Mouse (Mus musculus) myocyte (in vitro differentiated cells): ENCODE results near the gene Astn1. TPM values are rescaled to one million over a fixed set of nuclear protein-coding genes. Genes with fewer than 3 reads are reported as not detected.

Source experiments
- H3K27me3 ChIP-seq: one replicate; pipeline ENCODE4 v1.6.1; 2011; ENCODE audit not compliant: control insufficient read depth, insufficient read depth, insufficient read length
- H3K36me3 ChIP-seq: one replicate; pipeline ENCODE4 v1.6.1; 2011; ENCODE audit not compliant: control insufficient read depth, insufficient read depth
- H3K4me2 ChIP-seq: one replicate; pipeline ENCODE4 v1.6.1; 2011; ENCODE audit warnings: low read depth, control low read depth
- H3K4me3 ChIP-seq: one replicate; pipeline ENCODE4 v1.5.1; 2011; ENCODE audit warnings: mild to moderate bottlenecking, control low read depth, moderate library complexity
- H3K79me2 ChIP-seq: one replicate; pipeline ENCODE4 v1.6.1; 2011; ENCODE audit not compliant: control insufficient read depth, insufficient read depth
- H3ac ChIP-seq: one replicate; pipeline ENCODE4 v1.6.1; 2011; ENCODE audit not compliant: control insufficient read depth, insufficient read length
- CEBPB ChIP-seq: IDR thresholded peaks from 2 replicates; pipeline ENCODE4 v1.6.1; 2011; ENCODE audit warnings: mild to moderate bottlenecking, moderate library complexity; ENCODE audit not compliant: poor library complexity, insufficient read depth, severe bottlenecking
- E2F4 ChIP-seq: IDR thresholded peaks from one replicate; pipeline ENCODE4 v1.6.1; 2011; ENCODE audit warnings: mild to moderate bottlenecking, control low read depth, moderate library complexity; ENCODE audit not compliant: insufficient read depth
- MAX ChIP-seq: IDR thresholded peaks from one replicate; pipeline ENCODE4 v1.6.1; 2011; ENCODE audit warnings: low read depth, mild to moderate bottlenecking, control low read depth
- MYOD1 ChIP-seq, 3 experiments: IDR thresholded peaks; one replicate each; pipeline ENCODE4 v1.6.1; 2011; ENCODE audit warnings: control low read depth in 2 of 3, low read depth in 2 of 3, mild to moderate bottlenecking in 2 of 3, moderate library complexity in 1 of 3; ENCODE audit not compliant: insufficient read length in 2 of 3, control insufficient read depth in 1 of 3
- MYOG ChIP-seq, 3 experiments: IDR thresholded peaks; one replicate each; pipeline ENCODE4 v1.6.1; 2011; ENCODE audit warnings: control low read depth in 2 of 3, low read depth in 2 of 3, mild to moderate bottlenecking in 2 of 3; ENCODE audit not compliant: insufficient read length in 2 of 3, control insufficient read depth in 1 of 3, insufficient read depth in 1 of 3
- POLR2A ChIP-seq: IDR thresholded peaks from one replicate; pipeline ENCODE4 v1.6.1; 2011; ENCODE audit warnings: low read depth, mild to moderate bottlenecking, control low read depth, moderate library complexity; ENCODE audit not compliant: insufficient read length
- POLR2AphosphoS2 ChIP-seq: IDR thresholded peaks from one replicate; pipeline ENCODE4 v1.6.1; 2011; ENCODE audit warnings: low read depth, control low read depth; ENCODE audit not compliant: insufficient read length
- REST ChIP-seq: IDR thresholded peaks from one replicate; pipeline ENCODE4 v1.6.1; 2011; ENCODE audit warnings: mild to moderate bottlenecking, control low read depth, moderate library complexity; ENCODE audit not compliant: insufficient read depth, insufficient read length
- SRF ChIP-seq: IDR thresholded peaks from one replicate; pipeline ENCODE4 v1.6.1; 2011; ENCODE audit warnings: low read depth; ENCODE audit not compliant: control insufficient read depth, insufficient read length
- TCF12 ChIP-seq: IDR thresholded peaks from one replicate; pipeline ENCODE4 v1.6.1; 2011; ENCODE audit warnings: mild to moderate bottlenecking, control low read depth; ENCODE audit not compliant: poor library complexity, insufficient read depth, severe bottlenecking
- TCF3 ChIP-seq: IDR thresholded peaks from one replicate; pipeline ENCODE4 v1.6.1; 2011; ENCODE audit warnings: low read depth, control low read depth; ENCODE audit not compliant: insufficient read length
- USF1 ChIP-seq: IDR thresholded peaks from one replicate; pipeline ENCODE4 v1.6.1; 2011; ENCODE audit warnings: low read depth, mild to moderate bottlenecking, control low read depth, moderate library complexity
- polyA plus RNA-seq: library from polyadenylated mRNA; unstranded; fragments of >200 nt; fragmentation: generic; extraction: Trizol; gene quantifications from one replicate; pipeline ENCODE4 v1.2.1, GENCODE M21; 2012; ENCODE audit warnings: missing spikeins

The Astn1 gene
- polyA plus RNA-seq, 1 experiment, result not detected

DNA sequence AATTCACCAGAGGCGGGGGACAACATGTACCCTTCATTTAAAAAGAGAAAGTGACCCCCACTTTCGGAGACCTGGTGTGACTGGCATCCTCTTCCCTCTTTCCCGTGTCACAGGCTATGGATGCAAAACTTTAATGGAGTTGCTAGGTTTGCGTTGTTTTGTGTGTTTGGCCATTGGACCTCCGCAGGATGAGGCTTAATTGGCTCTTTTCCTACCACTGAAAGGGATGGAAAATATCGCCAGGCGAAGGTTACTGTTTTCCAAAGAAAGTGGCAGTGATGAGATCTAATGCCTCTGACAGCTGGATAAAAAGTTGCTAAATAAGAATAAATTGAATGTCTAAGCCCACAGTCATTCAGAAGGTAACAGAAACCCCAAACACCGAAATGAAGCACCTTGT is 186.2 kb downstream of the Astn1 start:
- TF ChIP-seq SRF, result no peak
- no peak for TF ChIP-seq TCF12
- no peak for TF ChIP-seq TCF3
- TF ChIP-seq MYOG (IDR thresholded peaks at IDR 0.05; ENCODE audit: control insufficient read depth in 1 of 3, insufficient read depth in 1 of 3, insufficient read length in 2 of 3, low read depth in 2 of 3), result no peak
- no peak for TF ChIP-seq USF1
- no peak for TF ChIP-seq REST
- TF ChIP-seq POLR2AphosphoS2, result no peak
- no peak for TF ChIP-seq MYOD1 (IDR thresholded peaks at IDR 0.05; ENCODE audit: control insufficient read depth in 1 of 3, insufficient read length in 2 of 3, low read depth in 2 of 3)
- no peak for TF ChIP-seq MAX
- no peak for TF ChIP-seq POLR2A
- TF ChIP-seq CEBPB, result no peak
- TF ChIP-seq E2F4, result no peak
- no peaks in the 10 kb centered on the region for H3K27me3 ChIP-seq
- H3K36me3 ChIP-seq, result no peaks in the 10 kb centered on the region
- no peak overlapping the region for H3ac ChIP-seq
- no peak overlapping the region for H3K4me3 ChIP-seq
- H3K4me2 ChIP-seq, result no peak overlapping the region
- H3K79me2 ChIP-seq, result no peaks in the 10 kb centered on the region

DNA sequence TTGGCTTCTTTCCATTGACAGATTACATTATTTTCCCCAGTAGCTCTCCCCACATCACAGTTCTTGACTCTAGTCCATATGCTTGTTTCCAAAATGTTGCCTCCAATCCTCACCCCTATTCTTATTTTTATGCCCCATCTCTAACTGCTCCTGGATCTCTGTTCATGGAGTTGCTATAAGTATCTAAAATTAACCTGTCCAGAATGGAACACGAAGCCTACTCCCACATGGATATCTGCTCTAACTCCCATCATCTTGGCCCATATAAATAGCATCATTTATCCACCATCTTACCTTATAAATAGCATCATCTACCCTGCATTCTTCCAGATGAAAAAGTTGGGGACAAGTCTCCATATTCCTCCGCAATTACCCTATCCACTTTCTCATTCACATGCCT is 187.5 kb downstream of the Astn1 start:
- Histone ChIP-seq H3K27me3 (no peaks in the 10 kb centered on the region), H3K4me3 (no peak overlapping the region), H3K4me2 (no peak overlapping the region), H3K36me3 (no peaks in the 10 kb centered on the region), H3K79me2 (no peaks in the 10 kb centered on the region), H3ac (no peak overlapping the region)
- no peak for TF ChIP-seq E2F4
- TF ChIP-seq SRF, result no peak
- TF ChIP-seq POLR2A, result no peak
- no peak for TF ChIP-seq MYOD1 (IDR thresholded peaks at IDR 0.05; ENCODE audit: control insufficient read depth in 1 of 3, insufficient read length in 2 of 3, low read depth in 2 of 3)
- no peak for TF ChIP-seq MYOG (IDR thresholded peaks at IDR 0.05; ENCODE audit: control insufficient read depth in 1 of 3, insufficient read depth in 1 of 3, insufficient read length in 2 of 3, low read depth in 2 of 3)
- TF ChIP-seq TCF12, result no peak
- no peak for TF ChIP-seq MAX
- no peak for TF ChIP-seq USF1
- TF ChIP-seq CEBPB, result no peak
- TF ChIP-seq TCF3, result no peak
- no peak for TF ChIP-seq POLR2AphosphoS2
- no peak for TF ChIP-seq REST

DNA sequence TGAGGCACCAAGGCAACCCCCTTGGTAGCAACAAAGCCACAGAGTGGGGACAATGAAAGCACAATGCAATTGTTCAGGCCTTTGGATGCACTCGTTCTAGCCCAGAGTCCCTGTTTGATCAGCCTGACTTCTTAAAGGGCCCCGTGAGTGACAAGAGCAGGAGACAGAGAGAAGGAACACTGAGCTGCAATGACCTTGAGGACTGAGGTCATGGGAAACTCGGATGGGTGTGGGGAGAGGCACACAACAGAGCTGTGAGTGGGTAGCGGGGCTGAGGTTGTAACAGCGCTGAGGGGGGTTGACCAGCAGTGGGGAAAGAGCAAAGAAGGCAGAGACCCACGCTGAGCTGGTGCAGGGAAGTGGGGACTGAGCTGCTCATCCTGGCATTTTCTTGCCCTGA is 189.9 kb downstream of the Astn1 start:
- Histone ChIP-seq H3K36me3 (no peaks in the 10 kb centered on the region), H3ac (no peak overlapping the region), H3K79me2 (no peaks in the 10 kb centered on the region), H3K27me3 (no peaks in the 10 kb centered on the region), H3K4me3 (no peak overlapping the region), H3K4me2 (no peak overlapping the region)
- no peak for TF ChIP-seq SRF
- no peak for TF ChIP-seq MAX
- no peak for TF ChIP-seq POLR2AphosphoS2
- no peak for TF ChIP-seq TCF12
- no peak for TF ChIP-seq POLR2A
- no peak for TF ChIP-seq USF1
- no peak for TF ChIP-seq TCF3
- TF ChIP-seq MYOD1 (IDR thresholded peaks at IDR 0.05; ENCODE audit: control insufficient read depth in 1 of 3, insufficient read length in 2 of 3, low read depth in 2 of 3), result no peak
- TF ChIP-seq E2F4, result no peak
- no peak for TF ChIP-seq REST
- no peak for TF ChIP-seq CEBPB
- no peak for TF ChIP-seq MYOG (IDR thresholded peaks at IDR 0.05; ENCODE audit: control insufficient read depth in 1 of 3, insufficient read depth in 1 of 3, insufficient read length in 2 of 3, low read depth in 2 of 3)

DNA sequence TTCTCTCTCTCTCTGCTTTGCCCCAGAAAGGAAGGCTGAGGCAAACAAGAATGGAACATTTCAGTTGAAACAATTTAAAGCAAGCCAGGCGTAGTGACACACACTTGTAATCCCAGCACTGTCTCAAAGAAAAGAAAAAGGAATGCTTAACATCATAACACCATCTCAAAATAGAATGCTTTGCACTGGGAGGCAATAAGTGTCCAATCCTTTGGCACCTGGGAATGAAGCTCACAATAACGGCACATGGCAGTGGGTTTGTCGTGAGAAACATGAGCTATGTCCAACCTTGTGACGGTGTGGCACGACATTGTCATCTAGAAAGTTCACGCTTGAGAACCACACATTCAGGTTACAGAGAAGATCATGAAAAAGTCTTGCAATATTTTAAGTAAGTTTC is 191.3 kb downstream of the Astn1 start:
- Histone ChIP-seq H3ac (no peak overlapping the region), H3K4me3 (no peak overlapping the region), H3K27me3 (no peaks in the 10 kb centered on the region), H3K36me3 (no peaks in the 10 kb centered on the region), H3K4me2 (no peak overlapping the region), H3K79me2 (no peaks in the 10 kb centered on the region)
- TF ChIP-seq SRF, result no peak
- no peak for TF ChIP-seq E2F4
- TF ChIP-seq MYOD1 (IDR thresholded peaks at IDR 0.05; ENCODE audit: control insufficient read depth in 1 of 3, insufficient read length in 2 of 3, low read depth in 2 of 3), result no peak
- no peak for TF ChIP-seq MYOG (IDR thresholded peaks at IDR 0.05; ENCODE audit: control insufficient read depth in 1 of 3, insufficient read depth in 1 of 3, insufficient read length in 2 of 3, low read depth in 2 of 3)
- TF ChIP-seq CEBPB, result no peak
- TF ChIP-seq POLR2A, result no peak
- no peak for TF ChIP-seq REST
- no peak for TF ChIP-seq TCF12
- no peak for TF ChIP-seq TCF3
- no peak for TF ChIP-seq USF1
- no peak for TF ChIP-seq MAX
- TF ChIP-seq POLR2AphosphoS2, result no peak

DNA sequence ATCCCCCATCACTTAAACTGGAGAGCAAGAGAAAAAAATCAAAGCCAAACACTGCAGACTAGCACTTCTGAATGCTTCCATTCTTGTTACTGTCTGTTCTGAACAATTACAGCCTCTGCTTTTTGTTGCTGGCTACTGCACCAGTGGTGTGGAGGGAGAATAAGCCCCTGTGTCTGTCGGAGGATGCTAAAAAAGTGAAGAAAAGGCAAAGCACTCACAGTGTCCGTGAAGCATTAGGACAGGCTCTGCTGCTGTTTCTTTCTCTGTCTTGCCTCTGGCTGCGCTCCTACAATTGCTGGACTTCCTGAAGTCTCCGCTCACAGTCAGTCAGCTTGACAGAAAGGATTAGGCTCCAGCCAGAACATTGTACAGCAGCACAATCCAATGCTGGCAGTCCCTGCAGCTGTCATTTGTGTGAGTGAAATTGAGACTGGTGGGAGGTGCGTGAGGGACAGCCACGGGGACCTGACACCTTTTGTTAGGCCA is 192.0 kb downstream of the Astn1 start:
- H3K4me3 ChIP-seq, result no peak overlapping the region

More for the DNA sequence above, 192.0 kb downstream of the Astn1 start:
- Histone ChIP-seq H3K4me2 (no peak overlapping the region), H3K27me3 (no peaks in the 10 kb centered on the region), H3K36me3 (no peaks in the 10 kb centered on the region), H3K79me2 (no peaks in the 10 kb centered on the region), H3ac (no peak overlapping the region)
- no peak for TF ChIP-seq MYOG (IDR thresholded peaks at IDR 0.05; ENCODE audit: control insufficient read depth in 1 of 3, insufficient read depth in 1 of 3, insufficient read length in 2 of 3, low read depth in 2 of 3)
